Mouse (Mus musculus) bone marrow, adult 2 months (tissue): Measurements from ENCODE around the gene Ankrd13d. TPM values are rescaled to one million over a fixed set of nuclear protein-coding genes. Genes with fewer than 3 reads are reported as not detected.

ENCODE experiments used
- H3K27ac ChIP-seq: fragments of 200-500 bp; 2 replicates; pipeline ENCODE4 v1.5.1; 2012; ENCODE audit warnings: low read depth, mild to moderate bottlenecking, control low read depth, inconsistent platforms, low read length; ENCODE audit not compliant: control insufficient read depth, poor library complexity, insufficient read depth
- H3K4me1 ChIP-seq: fragments of 200-500 bp; 2 replicates; pipeline ENCODE4 v1.6.1; 2011; ENCODE audit warnings: low read length; ENCODE audit not compliant: control insufficient read depth, insufficient read depth
- H3K4me3 ChIP-seq: fragments of 200-500 bp; replicated peaks from 2 replicates; pipeline ENCODE3; 2011; ENCODE audit warnings: mild to moderate bottlenecking, low read depth, low read length, control low read depth; ENCODE audit not compliant: control insufficient read depth
- CTCF ChIP-seq: fragments of 200-500 bp; IDR thresholded peaks from 2 replicates; pipeline ENCODE4 v1.5.1; 2011; ENCODE audit warnings: low read length, control low read depth; ENCODE audit not compliant: control insufficient read depth, insufficient read depth
- POLR2A ChIP-seq: fragments of 200-500 bp; IDR thresholded peaks from 2 replicates; pipeline ENCODE4 v1.6.1; 2011; ENCODE audit warnings: low read depth, mild to moderate bottlenecking, control low read depth, low read length, borderline replicate concordance; ENCODE audit not compliant: control insufficient read depth
- WGBS: fragments of 180-500 bp; shearing (Covaris S2); methylation state at CpG from one replicate; pipeline ENCODE4 v1.1.7; 2018; 5-methylcytosine and 5-hydroxymethylcytosine counted together
- polyA plus RNA-seq: library from polyadenylated mRNA; stranded (reverse); fragments of >200 nt; gene quantifications from 2 replicates; pipeline ENCODE4 v1.2.4, GENCODE M21; 2011; ENCODE audit warnings: low replicate concordance; ENCODE audit not compliant: missing spikeins, insufficient read depth, insufficient read length

The Ankrd13d gene
- polyA plus RNA-seq, 1 experiment = 53.2 TPM

GRCm38 (mm10) chr19:4240247-4240668, 42.7 kb downstream of the Ankrd13d start:
- Histone ChIP-seq H3K27ac (no peak overlapping the region), H3K4me1 (no peaks in the 10 kb centered on the region), H3K4me3 (no peak overlapping the region)
- TF ChIP-seq CTCF (no peak), POLR2A (no peak)
- WGBS = 57% methylated on average over 8 of the region's 8 CpGs

- no peak for TF ChIP-seq CTCF
- TF ChIP-seq POLR2A = no peak
- 74% methylated on average over 4 of the region's 4 CpGs for WGBS
- Histone ChIP-seq H3K27ac (no peak overlapping the region), H3K4me3 (no peak overlapping the region), H3K4me1 (no peaks in the 10 kb centered on the region; the same call in 1 of the 2 replicates)
Measured at GRCm38 (mm10) chr19:4234548-4234947, 48.4 kb downstream of the Ankrd13d start.

GRCm38 (mm10) chr19:4232651-4233050, 50.3 kb downstream of the Ankrd13d start:
- 70% methylated on average over 7 of the region's 7 CpGs for WGBS
- peak overlapping the region; percentile 96 for H3K27ac ChIP-seq
- H3K4me1 ChIP-seq = peaks cover 3% of the 10 kb centered on the region; the same call in 1 of the 2 replicates
- TF ChIP-seq POLR2A = no peak
- no peak for TF ChIP-seq CTCF
- no peak overlapping the region for H3K4me3 ChIP-seq

GRCm38 (mm10) chr19:4232186-4232572, 50.8 kb downstream of the Ankrd13d start:
- 0% methylated on average over 2 of the region's 2 CpGs for WGBS
- TF ChIP-seq CTCF (no peak), POLR2A (no peak)
- H3K4me3 ChIP-seq = peak overlapping the region; percentile 70
- H3K4me1 ChIP-seq = peaks cover 5% of the 10 kb centered on the region; the same call in 1 of the 2 replicates
- peak overlapping the region; percentile 96 for H3K27ac ChIP-seq

GRCm38 (mm10) chr19:4231253-4232185, 51.4 kb downstream of the Ankrd13d start, which contains the start of gene Pold4:
Pold4 (plus strand) TSS chr19:4231899.
- H3K4me1 ChIP-seq = peaks cover 10% of the 10 kb centered on the region
- H3K4me3 ChIP-seq = peak within 1 kb of the TSS; percentile 70
- peak within 1 kb of the TSS; percentile 96 for H3K27ac ChIP-seq
- TF ChIP-seq CTCF (no peak), POLR2A (peak; percentile 70)
- WGBS = 12% methylated on average over 26 of the region's 26 CpGs

GRCm38 (mm10) chr19:4230415-4230814, 52.5 kb downstream of the Ankrd13d start:
- WGBS = 66% methylated on average over 8 of the region's 8 CpGs
- peaks cover 10% of the 10 kb centered on the region for H3K4me1 ChIP-seq
- H3K27ac ChIP-seq = peak overlapping the region; percentile 32
- no peak for TF ChIP-seq CTCF
- no peak for TF ChIP-seq POLR2A
- no peak overlapping the region for H3K4me3 ChIP-seq

GRCm38 (mm10) chr19:4229451-4230076, 53.4 kb downstream of the Ankrd13d start:
- 74% methylated on average over 9 of the region's 9 CpGs for WGBS
- peaks cover 10% of the 10 kb centered on the region for H3K4me1 ChIP-seq
- TF ChIP-seq CTCF (no peak), POLR2A (no peak)
- H3K27ac ChIP-seq = no peak overlapping the region; the same call in 1 of the 2 replicates
- H3K4me3 ChIP-seq = no peak overlapping the region

GRCm38 (mm10) chr19:4228891-4229290, 54.0 kb downstream of the Ankrd13d start:
- TF ChIP-seq CTCF (no peak), POLR2A (no peak)
- Histone ChIP-seq H3K27ac (no peak overlapping the region), H3K4me3 (no peak overlapping the region), H3K4me1 (peaks cover 10% of the 10 kb centered on the region)
- 88% methylated on average over 4 of the region's 4 CpGs for WGBS
